Mouse (Mus musculus) testis, adult 2 months (tissue): ENCODE results near the gene Ankrd13d. TPM values are rescaled to one million over a fixed set of nuclear protein-coding genes. Genes with fewer than 3 reads are reported as not detected.

Experiments
- H3K27ac ChIP-seq: fragments of 200-500 bp; 2 replicates; pipeline ENCODE4 v1.5.1; 2012; ENCODE audit warnings: low read depth, low read length; ENCODE audit not compliant: control insufficient read depth, insufficient read depth
- H3K27me3 ChIP-seq: fragments of 200-500 bp; 2 replicates; pipeline ENCODE4 v1.6.1; 2012; ENCODE audit warnings: mild to moderate bottlenecking, low read length, moderate library complexity; ENCODE audit not compliant: control insufficient read depth, insufficient read depth
- H3K36me3 ChIP-seq: fragments of 200-500 bp; 2 replicates; pipeline ENCODE4 v1.6.1; 2012; ENCODE audit warnings: mild to moderate bottlenecking, low read length; ENCODE audit not compliant: control insufficient read depth, insufficient read depth
- H3K4me1 ChIP-seq: fragments of 200-500 bp; 2 replicates; pipeline ENCODE4 v1.6.1; 2012; ENCODE audit warnings: low read length; ENCODE audit not compliant: control insufficient read depth, insufficient read depth
- H3K4me3 ChIP-seq: fragments of 200-500 bp; 2 replicates; pipeline ENCODE4 v1.5.1; 2012; ENCODE audit warnings: low read depth, mild to moderate bottlenecking, low read length, moderate library complexity, mixed read lengths; ENCODE audit not compliant: control insufficient read depth
- CTCF ChIP-seq: fragments of 200-500 bp; IDR thresholded peaks from 2 replicates; pipeline ENCODE4 v1.5.1; 2012; ENCODE audit warnings: low read depth, mild to moderate bottlenecking, inconsistent platforms, low read length, moderate library complexity; ENCODE audit not compliant: control insufficient read depth, insufficient read depth, insufficient replicate concordance
- POLR2A ChIP-seq: fragments of 200-500 bp; IDR thresholded peaks from 2 replicates; pipeline ENCODE4 v1.6.1; 2012; ENCODE audit warnings: low read depth, mild to moderate bottlenecking, inconsistent platforms, low read length, moderate library complexity; ENCODE audit not compliant: control insufficient read depth
- polyA plus RNA-seq: library from polyadenylated mRNA; depleted of rRNA; stranded (reverse); fragments of >200 nt; gene quantifications from 2 replicates; pipeline ENCODE4 v1.2.3, GENCODE M21; 2012

Ankrd13d gene
- polyA plus RNA-seq, 1 experiment, result 6.1 TPM

- H3K36me3 ChIP-seq, result no peaks in the 10 kb centered on the region; the same call in 1 of the 2 replicates
- no peak overlapping the region for H3K27ac ChIP-seq
- TF ChIP-seq POLR2A, result no peak
Measured at GRCm38 (mm10) chr19:4230415-4230814, 52.5 kb downstream of the Ankrd13d start.

GRCm38 (mm10) chr19:4229451-4230076, 53.4 kb downstream of the Ankrd13d start:
- Histone ChIP-seq H3K4me1 (peaks cover 12% of the 10 kb centered on the region), H3K36me3 (no peaks in the 10 kb centered on the region; the same call in 1 of the 2 replicates), H3K4me3 (no peak overlapping the region), H3K27ac (no peak overlapping the region), H3K27me3 (no peaks in the 10 kb centered on the region)
- TF ChIP-seq POLR2A, result no peak
- TF ChIP-seq CTCF, result no peak

More at GRCm38 (mm10) chr19:4230415-4230814, 52.5 kb downstream of the Ankrd13d start:
- no peak overlapping the region for H3K4me3 ChIP-seq
- H3K27me3 ChIP-seq, result no peaks in the 10 kb centered on the region
- H3K4me1 ChIP-seq, result peaks cover 12% of the 10 kb centered on the region

GRCm38 (mm10) chr19:4228891-4229290, 54.0 kb downstream of the Ankrd13d start:
- H3K27ac ChIP-seq, result no peak overlapping the region
- H3K4me3 ChIP-seq, result no peak overlapping the region
- no peaks in the 10 kb centered on the region for H3K27me3 ChIP-seq
- H3K4me1 ChIP-seq, result peaks cover 12% of the 10 kb centered on the region
- TF ChIP-seq CTCF (no peak), POLR2A (no peak)
- no peaks in the 10 kb centered on the region; the same call in 1 of the 2 replicates for H3K36me3 ChIP-seq

- TF ChIP-seq POLR2A, result no peak
- peak; percentile 51; the same call in 1 of the 2 replicates for TF ChIP-seq CTCF
- Histone ChIP-seq H3K4me3 (no peak overlapping the region), H3K4me1 (peaks cover 10% of the 10 kb centered on the region), H3K27ac (no peak overlapping the region), H3K27me3 (no peaks in the 10 kb centered on the region), H3K36me3 (no peaks in the 10 kb centered on the region; the same call in 1 of the 2 replicates)
Measured at GRCm38 (mm10) chr19:4227894-4228678, 54.9 kb downstream of the Ankrd13d start.

- TF ChIP-seq CTCF (no peak), POLR2A (no peak)
- Histone ChIP-seq H3K27ac (no peak overlapping the region), H3K36me3 (no peaks in the 10 kb centered on the region; the same call in 1 of the 2 replicates), H3K4me1 (peaks cover 9% of the 10 kb centered on the region), H3K27me3 (no peaks in the 10 kb centered on the region), H3K4me3 (no peak overlapping the region)
Measured at GRCm38 (mm10) chr19:4227446-4227845, 55.5 kb downstream of the Ankrd13d start.

GRCm38 (mm10) chr19:4226779-4227178, 56.2 kb downstream of the Ankrd13d start:
- TF ChIP-seq POLR2A, result no peak
- TF ChIP-seq CTCF, result no peak
- Histone ChIP-seq H3K4me3 (no peak overlapping the region), H3K4me1 (peaks cover 7% of the 10 kb centered on the region), H3K27me3 (no peaks in the 10 kb centered on the region), H3K36me3 (no peaks in the 10 kb centered on the region; the same call in 1 of the 2 replicates), H3K27ac (no peak overlapping the region)

- Histone ChIP-seq H3K27me3 (no peaks in the 10 kb centered on the region), H3K27ac (no peak overlapping the region), H3K4me1 (no peaks in the 10 kb centered on the region), H3K4me3 (no peak overlapping the region), H3K36me3 (no peaks in the 10 kb centered on the region; the same call in 1 of the 2 replicates)
- no peak for TF ChIP-seq POLR2A
- no peak for TF ChIP-seq CTCF
Measured at GRCm38 (mm10) chr19:4222165-4222564, 60.8 kb downstream of the Ankrd13d start.
